In the genomic region with DNA sequence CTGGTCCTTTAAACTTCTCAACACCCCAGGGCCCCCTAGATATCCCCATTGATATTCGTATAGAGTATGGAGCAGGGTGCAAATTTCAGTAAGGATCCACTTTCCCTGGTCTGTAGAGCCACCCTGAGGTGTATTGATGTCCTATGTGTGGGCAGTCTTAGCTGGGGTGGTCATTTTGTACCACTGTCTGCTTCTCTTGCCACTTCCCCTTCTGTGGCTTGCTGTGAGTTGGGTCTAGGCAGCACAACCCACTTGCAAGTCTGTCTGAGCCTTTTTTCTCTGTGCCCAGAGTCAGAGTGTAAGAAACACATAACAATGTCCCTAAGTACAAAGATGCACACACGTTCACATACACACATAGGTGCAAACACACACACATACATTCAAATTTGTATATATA, we compare ENCODE assay signal across 1 mouse cellular context.
TF ChIP-seq lines count a peak whose summit lies in the region.

No protein-coding gene starts in this region.

TF ChIP-seq in CH12.LX, 34 proteins besides CTCF, POLR2A, EP300 and RAD21 (continued from another document):
- TF ChIP-seq MAFK (IDR thresholded peaks at IDR 0.05; ENCODE audit: insufficient replicate concordance, low read length) (no peak), JUN (IDR thresholded peaks at IDR 0.05; ENCODE audit: insufficient read depth, low read depth, low read length) (no peak), USF1 (IDR thresholded peaks at IDR 0.05; ENCODE audit: low read depth, low read length) (no peak), TCF12 (IDR thresholded peaks at IDR 0.05; ENCODE audit: low read depth, low read length) (no peak), KAT2A (IDR thresholded peaks at IDR 0.05; ENCODE audit: insufficient replicate concordance, low read length) (no peak), HCFC1 (IDR thresholded peaks at IDR 0.05; ENCODE audit: low read depth, low read length) (no peak), JUND (conservative IDR thresholded peaks at IDR 0.05; ENCODE audit: low read depth, low read length) (no peak), BHLHE40 (IDR thresholded peaks at IDR 0.05; ENCODE audit: low read depth, low read length) (no peak), NRF1 (IDR thresholded peaks at IDR 0.05; ENCODE audit: low read depth, low read length) (no peak), ZNF384 (IDR thresholded peaks at IDR 0.05; ENCODE audit: low read depth, low read length) (no peak), IRF4 (IDR thresholded peaks at IDR 0.05; ENCODE audit: low read depth, low read length) (no peak), PAX5 (IDR thresholded peaks at IDR 0.05; ENCODE audit: low read length) (no peak), UBTF (IDR thresholded peaks at IDR 0.05; ENCODE audit: low read depth, low read length) (no peak), USF2 (conservative IDR thresholded peaks at IDR 0.05; ENCODE audit: low read depth, low read length) (no peak), TBP (conservative IDR thresholded peaks at IDR 0.05; ENCODE audit: low read depth, low read length) (no peak), POLR2AphosphoS2 (IDR thresholded peaks at IDR 0.05; ENCODE audit: low read depth, low read length) (no peak)
TF ChIP-seq in CH12.LX: peak in this region for 0.
